Mouse (Mus musculus) liver, postnatal 0 days (tissue): ENCODE measurements at regions not wholly inside any gene's neighbourhood (a gene's known extent, or its start where the extent isn't known, plus 50 kb on each side); places are given as distances from the start of the nearest gene placed in this dataset.

Source experiments
- CTCF ChIP-seq: sonication (generic); IDR thresholded peaks from 2 replicates; pipeline ENCODE4 v1.5.1; 2016; ENCODE audit warnings: antibody characterized with exemption, low read depth
- EP300 ChIP-seq: IDR thresholded peaks from 2 replicates; pipeline ENCODE4 v1.6.1; 2016; ENCODE audit warnings: antibody characterized with exemption, low read depth, mild to moderate bottlenecking

GRCm38 (mm10) chr13:55985396-55985795, 149.4 kb upstream of the Pitx1 start:
- no peak for TF ChIP-seq CTCF
- TF ChIP-seq EP300: no peak
